Mouse (Mus musculus) neural tube, embryonic 14.5 days (tissue): ENCODE results near the gene Rictor. TPM values are rescaled to one million over a fixed set of nuclear protein-coding genes. Genes with fewer than 3 reads are reported as not detected.
"Not testable (repeated sequence)": the region's sequence is repeated elsewhere in the genome, so short reads cannot be mapped to it uniquely, and the experiment has no call there.

Source experiments
- ATAC-seq: fragments of 200-750 bp; cut with Nextera tagmentation; 2 replicates; pipeline ENCODE4 v1.8.0; 2017; ENCODE audit warnings: low read depth, mild to moderate bottlenecking, moderate TSS enrichment, moderate library complexity
- H3K27ac ChIP-seq: fragments of 300-500 bp; sonication (generic); 2 replicates; pipeline ENCODE4 v1.5.1; 2014; ENCODE audit warnings: low read depth, mild to moderate bottlenecking, control low read depth, low read length, moderate library complexity, mixed read lengths
- H3K27me3 ChIP-seq: fragments of 300-500 bp; sonication (generic); 2 replicates; pipeline ENCODE4 v1.6.1; 2014; ENCODE audit warnings: low read length; ENCODE audit not compliant: control insufficient read depth, insufficient read depth
- H3K36me3 ChIP-seq: fragments of 300-500 bp; sonication (generic); 2 replicates; pipeline ENCODE4 v1.6.1; 2014; ENCODE audit warnings: low read length, mixed read lengths; ENCODE audit not compliant: control insufficient read depth, insufficient read depth
- H3K4me1 ChIP-seq: fragments of 300-500 bp; sonication (generic); 2 replicates; pipeline ENCODE4 v1.6.1; 2014; ENCODE audit warnings: low read length; ENCODE audit not compliant: control insufficient read depth, insufficient read depth
- H3K4me2 ChIP-seq: fragments of 300-500 bp; sonication (generic); 2 replicates; pipeline ENCODE4 v1.6.1; 2014; ENCODE audit warnings: mild to moderate bottlenecking, low read depth, low read length, control low read depth
- H3K4me3 ChIP-seq: fragments of 300-500 bp; sonication (generic); 2 replicates; pipeline ENCODE4 v1.5.1; 2014; ENCODE audit warnings: low read depth, low read length, control low read depth, mixed read lengths
- H3K9ac ChIP-seq: fragments of 300-500 bp; sonication (generic); replicated peaks from 2 replicates; pipeline ENCODE4 v1.6.1; 2014; ENCODE audit warnings: low read depth, mild to moderate bottlenecking, control low read depth, low read length, mixed read lengths
- H3K9me3 ChIP-seq: fragments of 300-500 bp; sonication (generic); 2 replicates; pipeline ENCODE4 v1.6.1; 2016; ENCODE audit warnings: low read length; ENCODE audit not compliant: control insufficient read depth
- WGBS: fragments of 180-500 bp; shearing (Covaris S2); extraction: QIAGEN DNeasy Blood & Tissue Kit; methylation state at CpG from one replicate; pipeline ENCODE4 v1.1.7; 2014; 5-methylcytosine and 5-hydroxymethylcytosine counted together
- polyA plus RNA-seq: library from polyadenylated mRNA; unstranded; fragments of >200 nt; fragmentation: Nextera tagmentation; extraction: Ambion mirVana; gene quantifications from 2 replicates; pipeline ENCODE4 v1.2.1, GENCODE M21; 2014

Rictor gene
- polyA plus RNA-seq, 1 experiment from 2014 or later, result 61.0 TPM

- ATAC-seq, result no peak
- no peak overlapping the region for H3K27ac ChIP-seq
- 34% methylated on average over 2 of the region's 2 CpGs for WGBS
Measured at GRCm38 (mm10) chr15:6754400-6754799, 46.2 kb downstream of the Rictor start.

GRCm38 (mm10) chr15:6772265-6772664, 64.1 kb downstream of the Rictor start:
- no peaks in the 10 kb centered on the region for H3K9me3 ChIP-seq
- no peak overlapping the region for H3K27ac ChIP-seq
- no peak overlapping the region for H3K4me3 ChIP-seq
- H3K4me1 ChIP-seq, result no peaks in the 10 kb centered on the region
- WGBS, result 88% methylated on average over 3 of the region's 3 CpGs
- peaks cover 36% of the 10 kb centered on the region for H3K36me3 ChIP-seq
- H3K9ac ChIP-seq, result no peak overlapping the region
- no peak for ATAC-seq
- H3K4me2 ChIP-seq, result no peak overlapping the region
- H3K27me3 ChIP-seq, result no peaks in the 10 kb centered on the region

More at GRCm38 (mm10) chr15:6754400-6754799, 46.2 kb downstream of the Rictor start:
- H3K4me2 ChIP-seq, result no peak overlapping the region
- no peaks in the 10 kb centered on the region for H3K27me3 ChIP-seq
- no peaks in the 10 kb centered on the region for H3K4me1 ChIP-seq
- H3K9me3 ChIP-seq, result no peaks in the 10 kb centered on the region
- peaks cover 9% of the 10 kb centered on the region for H3K36me3 ChIP-seq
- no peak overlapping the region for H3K9ac ChIP-seq
- H3K4me3 ChIP-seq, result no peak overlapping the region

- H3K27me3 ChIP-seq, result no peaks in the 10 kb centered on the region
- ATAC-seq, result no peak
- H3K27ac ChIP-seq, result no peak overlapping the region
- H3K4me3 ChIP-seq, result no peak overlapping the region
- 95% methylated on average over 10 of the region's 10 CpGs for WGBS
- H3K9ac ChIP-seq, result no peak overlapping the region
- H3K36me3 ChIP-seq, result peaks cover 53% of the 10 kb centered on the region
- no peaks in the 10 kb centered on the region for H3K9me3 ChIP-seq
- no peak overlapping the region for H3K4me2 ChIP-seq
- H3K4me1 ChIP-seq, result no peaks in the 10 kb centered on the region
Measured at GRCm38 (mm10) chr15:6786212-6786611, 78.0 kb downstream of the Rictor start.

GRCm38 (mm10) chr15:6787236-6787635, 79.1 kb downstream of the Rictor start:
- ATAC-seq, result no peak
- Histone ChIP-seq H3K4me2 (no peak overlapping the region), H3K4me3 (no peak overlapping the region), H3K36me3 (peaks cover 56% of the 10 kb centered on the region), H3K27me3 (no peaks in the 10 kb centered on the region), H3K9me3 (no peaks in the 10 kb centered on the region), H3K4me1 (no peaks in the 10 kb centered on the region), H3K27ac (no peak overlapping the region), H3K9ac (no peak overlapping the region)
- WGBS, result 95% methylated on average over 10 of the region's 10 CpGs

GRCm38 (mm10) chr15:6790011-6790410, 81.8 kb downstream of the Rictor start:
- H3K4me1 ChIP-seq, result no peaks in the 10 kb centered on the region
- no peak overlapping the region for H3K4me3 ChIP-seq
- WGBS, result 93% methylated on average over 7 of the region's 7 CpGs
- no peaks in the 10 kb centered on the region for H3K9me3 ChIP-seq
- H3K27ac ChIP-seq, result no peak overlapping the region
- H3K36me3 ChIP-seq, result peaks cover 67% of the 10 kb centered on the region
- H3K27me3 ChIP-seq, result no peaks in the 10 kb centered on the region
- ATAC-seq, result no peak
- H3K4me2 ChIP-seq, result no peak overlapping the region
- H3K9ac ChIP-seq, result no peak overlapping the region

GRCm38 (mm10) chr15:6791648-6792047, 83.5 kb downstream of the Rictor start:
- ATAC-seq, result no peak
- peaks cover 76% of the 10 kb centered on the region for H3K36me3 ChIP-seq
- H3K4me3 ChIP-seq, result no peak overlapping the region
- WGBS, result 91% methylated on average over 11 of the region's 11 CpGs
- no peaks in the 10 kb centered on the region for H3K27me3 ChIP-seq
- no peaks in the 10 kb centered on the region for H3K4me1 ChIP-seq
- no peaks in the 10 kb centered on the region for H3K9me3 ChIP-seq
- no peak overlapping the region for H3K4me2 ChIP-seq
- H3K9ac ChIP-seq, result no peak overlapping the region
- no peak overlapping the region for H3K27ac ChIP-seq

- Histone ChIP-seq H3K27ac (no peak overlapping the region), H3K9ac (no peak overlapping the region), H3K9me3 (no peaks in the 10 kb centered on the region), H3K4me1 (no peaks in the 10 kb centered on the region), H3K36me3 (peaks cover 77% of the 10 kb centered on the region), H3K4me3 (no peak overlapping the region), H3K27me3 (no peaks in the 10 kb centered on the region), H3K4me2 (no peak overlapping the region)
- no peak for ATAC-seq
- 86% methylated on average over 7 of the region's 7 CpGs for WGBS
Measured at GRCm38 (mm10) chr15:6792846-6793245, 84.7 kb downstream of the Rictor start.

GRCm38 (mm10) chr15:6801212-6801611, 93.0 kb downstream of the Rictor start:
- H3K27me3 ChIP-seq, ATAC-seq: not testable (repeated sequence)

GRCm38 (mm10) chr15:6815807-6816206, 107.6 kb downstream of the Rictor start:
- WGBS, result 82% methylated on average over 4 of the region's 4 CpGs
- H3K4me3 ChIP-seq, result no peak overlapping the region
- no peaks in the 10 kb centered on the region for H3K27me3 ChIP-seq
- no peaks in the 10 kb centered on the region for H3K36me3 ChIP-seq
- no peaks in the 10 kb centered on the region for H3K4me1 ChIP-seq
- H3K9me3 ChIP-seq, result no peaks in the 10 kb centered on the region
- H3K27ac ChIP-seq, result no peak overlapping the region
- no peak overlapping the region for H3K4me2 ChIP-seq
- ATAC-seq, result no peak
- no peak overlapping the region for H3K9ac ChIP-seq

More at GRCm38 (mm10) chr15:6801212-6801611, 93.0 kb downstream of the Rictor start:
- H3K4me1 ChIP-seq, H3K4me3 ChIP-seq, H3K9ac ChIP-seq, H3K9me3 ChIP-seq, H3K4me2 ChIP-seq, H3K27ac ChIP-seq: not testable (repeated sequence)
- H3K36me3 ChIP-seq, result peaks cover 21% of the 10 kb centered on the region
- 97% methylated on average over 8 of the region's 8 CpGs for WGBS
